Comparison of ENCODE assay signal across 13 mouse cellular contexts in the genomic region with DNA sequence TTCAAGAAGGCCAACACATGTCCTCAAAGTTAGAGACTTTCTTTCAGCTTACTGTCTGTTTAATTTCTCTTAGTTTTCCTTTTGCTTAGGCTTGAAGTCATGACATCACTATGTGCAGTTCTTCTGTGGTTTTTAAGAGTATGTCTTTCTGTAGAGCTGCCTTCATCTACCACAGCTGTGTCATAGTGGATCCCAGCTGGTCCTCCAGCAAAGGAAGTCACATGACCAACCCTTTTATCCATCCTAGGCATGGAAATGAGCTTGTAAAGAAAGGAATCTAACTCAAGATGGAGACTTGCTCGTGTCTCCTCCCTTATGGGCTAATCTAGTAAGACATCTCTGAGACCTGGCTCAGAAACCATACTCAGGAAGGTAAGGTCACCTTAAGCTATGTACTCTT.
"Had no signal": no experiment of that assay in that cellular context is flagged by ENCODE, and none has a peak within 500 bp of the region (broad histone marks: within the 10 kb centered on the region; RNA-seq: fewer than 3 reads in every experiment).

No protein-coding gene starts in this region.

- H3K36me3 ChIP-seq: limb, embryonic 12.5 days; liver, embryonic 13.5 days; midbrain, embryonic 13.5 days; neural tube, embryonic 15.5 days had no signal

- H3K9me3 ChIP-seq: limb, embryonic 12.5 days; liver, embryonic 13.5 days; midbrain, embryonic 13.5 days; neural tube, embryonic 15.5 days had no signal

- H3K4me3 ChIP-seq: layer of hippocampus, adult 2 months; limb, embryonic 12.5 days; liver, embryonic 13.5 days; midbrain, embryonic 13.5 days; neural tube, embryonic 15.5 days had no signal

- H3K4me2 ChIP-seq: limb, embryonic 12.5 days; liver, embryonic 13.5 days; midbrain, embryonic 13.5 days; neural tube, embryonic 15.5 days had no signal

- H3K27me3 ChIP-seq: limb, embryonic 12.5 days; liver, embryonic 13.5 days; midbrain, embryonic 13.5 days; neural tube, embryonic 15.5 days had no signal

- H3K4me1 ChIP-seq: limb, embryonic 12.5 days; liver, embryonic 13.5 days; neural tube, embryonic 15.5 days had no signal

- H3K27ac ChIP-seq: layer of hippocampus, adult 2 months; limb, embryonic 12.5 days; liver, embryonic 13.5 days; midbrain, embryonic 13.5 days; neural tube, embryonic 15.5 days had no signal

- H3K9ac ChIP-seq: limb, embryonic 12.5 days; liver, embryonic 13.5 days; liver, postnatal 0 days; midbrain, embryonic 13.5 days; neural tube, embryonic 15.5 days had no signal

- ATAC-seq: inflammation-experienced regulatory T-cells, adult 6 months; intestine, postnatal 0 days; liver, postnatal 0 days; midbrain, embryonic 13.5 days had no signal

- DNase-seq: kidney, adult 9 months; liver; liver, embryonic 13.5 days; liver, postnatal 0 days; right cerebral cortex, adult 18-20 months; right cerebral cortex, postnatal 25 days; thymus, postnatal 36 days had no signal
